Mouse (Mus musculus) gastrocnemius, postnatal 14 days (tissue): ENCODE results near the gene Rapgef4. TPM values are rescaled to one million over a fixed set of nuclear protein-coding genes. Genes with fewer than 3 reads are reported as not detected.

Source experiments
- DNase-seq: peaks from one replicate; pipeline ENCODE4 v3.0.0; 2021; ENCODE audit warnings: mixed read lengths
- intact Hi-C: fragments of 180-260 bp; cut with DNase I; formaldehyde crosslinking; loops from one replicate; pipeline ENCODE4 v1.15.1; 2025; ENCODE audit warnings: low total_unique reads
- total RNA-seq, 2 experiments: library from RNA; stranded (reverse); gene quantifications; 2 replicates each; pipeline ENCODE4 v1.2.3; 2021

Gene Rapgef4
- total RNA-seq, 2 experiments from 2014 or later, result 2.3 to 3.2 TPM

DNA sequence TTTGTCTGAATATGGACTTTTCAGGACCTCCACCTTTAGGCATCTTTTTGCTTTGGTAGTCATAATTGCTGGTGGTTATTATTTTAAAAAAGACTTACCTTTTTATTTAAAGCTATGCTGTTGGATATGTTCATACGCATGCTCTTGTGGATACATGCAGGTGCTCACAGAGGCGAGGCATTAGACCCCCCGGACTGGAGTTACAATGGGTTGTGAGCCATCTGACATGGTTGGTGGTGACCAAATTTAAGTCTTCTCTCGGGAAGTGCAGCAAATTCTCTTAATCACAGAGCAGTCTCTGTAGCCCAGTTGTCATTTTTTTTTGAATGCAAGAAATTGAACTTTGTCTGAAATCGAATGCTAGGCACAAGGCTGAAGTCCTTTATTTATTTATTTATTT lies 40.4 kb downstream of the Rapgef4 start:
- DNase-seq, result no peak
- intact Hi-C loops, result no loop called here

DNA sequence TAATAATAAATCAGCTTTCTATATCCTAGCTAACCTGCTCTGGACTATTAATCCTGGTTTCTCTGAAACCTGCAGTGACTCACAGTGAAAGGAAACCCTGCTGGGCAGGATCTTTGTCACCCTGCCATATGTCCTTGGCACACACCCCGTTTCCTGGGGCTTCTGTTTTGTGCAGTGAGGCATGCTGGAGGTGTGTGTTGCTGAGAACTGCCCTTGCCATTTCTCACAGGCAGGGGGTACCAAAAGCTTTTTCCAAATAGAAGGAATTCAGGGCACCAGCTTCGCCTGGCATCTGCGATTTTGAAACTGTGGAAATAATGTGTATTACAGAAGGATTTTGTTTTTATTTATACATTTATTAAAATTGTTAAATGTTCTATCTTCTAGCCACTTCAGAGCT lies 40.8 kb downstream of the Rapgef4 start:
- DNase-seq, result peak; percentile 50
- intact Hi-C loops, result no loop called here

DNA sequence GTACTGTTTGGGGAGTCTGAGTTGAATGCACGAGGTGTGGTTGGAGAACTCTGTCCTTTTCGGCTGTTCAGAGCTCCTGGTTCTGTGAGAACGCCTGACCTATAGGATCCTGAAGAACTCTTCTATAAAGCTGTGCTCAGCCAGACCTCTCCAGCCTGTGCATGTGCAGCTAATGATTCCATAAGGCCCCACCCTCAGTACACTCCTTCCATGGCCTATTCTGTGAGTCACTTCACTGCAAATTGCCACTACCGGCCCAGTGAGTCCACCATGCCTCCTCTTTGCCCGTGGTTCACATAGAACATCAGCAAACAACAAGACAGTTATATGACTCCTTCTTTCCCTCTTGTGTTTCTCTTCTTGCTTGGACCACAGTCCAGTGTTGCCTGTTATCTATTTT lies 42.8 kb downstream of the Rapgef4 start:
- no peak for DNase-seq
- intact Hi-C loops, result no loop called here

DNA sequence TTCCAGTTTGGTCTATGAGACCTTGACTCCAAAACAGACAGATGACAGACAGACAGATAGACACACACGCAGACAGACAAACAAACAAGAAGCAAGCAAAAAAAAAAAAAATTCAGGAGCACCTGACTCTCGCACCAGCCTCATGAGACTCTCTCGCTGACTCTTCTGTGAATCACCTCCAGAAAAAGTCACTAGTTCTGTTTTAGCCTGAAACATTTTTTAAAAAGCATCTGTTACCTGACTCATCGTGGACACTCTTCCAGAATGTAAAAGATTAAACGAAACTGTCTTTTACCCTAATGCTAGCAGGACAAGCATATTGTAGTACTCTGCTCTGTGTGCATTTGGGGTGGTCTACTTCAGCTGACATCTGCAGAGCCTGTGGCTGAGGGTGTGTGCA lies 44.6 kb downstream of the Rapgef4 start:
- intact Hi-C loops, result no loop called here
- no peak for DNase-seq

DNA sequence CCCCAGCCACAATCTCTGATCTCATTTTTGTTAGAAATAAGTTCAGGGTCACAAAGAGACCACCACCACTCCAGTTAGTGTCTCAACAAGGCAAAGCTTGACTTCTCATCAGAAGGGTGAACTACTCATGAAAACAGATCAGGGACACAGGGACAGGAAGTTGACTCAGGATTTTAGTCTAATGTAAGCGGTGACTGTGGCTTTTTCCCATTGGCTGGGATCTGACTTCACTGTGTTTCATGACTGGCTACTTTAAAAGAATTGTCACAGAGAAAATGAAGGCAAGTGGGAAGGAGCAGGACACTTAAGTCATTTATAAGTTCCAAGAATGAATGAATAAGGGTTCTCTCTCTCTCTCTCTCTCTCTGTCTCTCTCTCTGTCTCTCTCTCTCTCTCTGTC lies 45.5 kb downstream of the Rapgef4 start:
- intact Hi-C loops, result no loop called here
- DNase-seq, result no peak

DNA sequence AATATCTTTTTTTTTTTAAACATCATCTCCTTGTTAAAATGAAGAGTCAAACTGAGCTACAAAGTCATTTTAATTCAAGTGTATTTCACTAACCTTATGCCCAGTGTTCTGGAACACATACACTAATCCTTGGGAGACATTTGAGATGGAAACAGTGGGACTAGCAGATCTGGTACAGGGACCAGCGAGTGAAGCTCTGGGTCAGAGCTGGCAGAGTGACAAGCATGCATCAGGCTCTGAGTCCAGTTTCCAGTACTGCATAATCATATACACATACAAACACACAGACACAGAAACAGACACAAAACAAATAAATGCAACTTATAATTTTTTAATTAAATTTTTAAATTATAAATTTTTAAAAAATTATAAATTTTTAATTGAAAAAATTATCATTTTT lies 48.0 kb downstream of the Rapgef4 start:
- intact Hi-C loops, result no loop called here
- DNase-seq, result no peak

DNA sequence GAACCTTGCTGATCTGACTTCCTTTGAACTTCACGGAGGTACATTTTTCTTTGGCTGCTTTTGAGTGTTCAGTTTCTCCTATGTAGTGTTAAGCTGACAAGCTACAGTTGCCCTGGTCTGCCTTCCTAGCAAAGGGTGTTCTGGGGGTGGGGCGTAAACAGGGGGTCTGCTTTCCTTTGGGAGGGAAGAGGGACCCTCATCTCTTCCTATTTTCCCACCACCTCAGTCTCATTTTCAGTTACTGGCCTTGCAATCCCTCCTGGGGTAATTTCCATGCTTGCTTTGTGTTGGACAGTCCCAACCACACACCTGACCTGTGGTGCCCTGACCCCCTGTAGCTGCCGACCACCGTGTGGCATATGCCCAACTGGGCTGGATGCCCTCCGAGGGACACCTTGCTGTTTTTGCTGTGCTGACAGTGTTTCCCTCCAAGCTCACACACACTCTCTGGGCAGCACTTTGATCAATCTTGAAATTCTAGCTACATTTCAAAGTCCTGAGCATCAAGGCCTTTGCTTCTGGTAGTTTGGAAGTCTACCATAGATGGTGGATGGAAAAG lies 48.6 kb downstream of the Rapgef4 start:
- intact Hi-C loops, result loop anchor here (10.0 kb wide), 2 partner anchors 65 to 195 kb away; no protein-coding TSS in a partner anchor
- DNase-seq, result no peak

DNA sequence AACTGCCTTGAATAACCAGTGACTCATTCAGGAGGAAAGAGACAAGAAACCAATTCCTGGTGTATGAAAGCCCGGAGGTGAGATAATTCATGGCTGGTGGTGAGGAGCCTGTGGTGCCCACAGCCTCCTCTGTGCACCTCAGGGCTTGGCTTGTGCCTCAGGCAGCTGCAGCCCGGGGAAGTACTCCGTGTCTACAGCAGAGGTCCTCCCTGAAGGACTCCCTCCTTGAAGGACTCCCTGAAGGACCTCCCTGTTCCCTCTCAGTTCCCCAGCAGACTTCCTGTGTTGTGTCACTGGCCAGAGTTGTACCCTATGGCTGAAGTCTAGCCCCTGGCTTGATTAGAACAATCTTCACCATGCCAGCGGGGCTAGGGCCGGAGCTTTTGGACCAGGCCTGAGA lies 50.7 kb downstream of the Rapgef4 start:
- intact Hi-C loops, result loop anchor here (10.0 kb wide), 2 partner anchors 67 to 193 kb away; no protein-coding TSS in a partner anchor
- no peak for DNase-seq

DNA sequence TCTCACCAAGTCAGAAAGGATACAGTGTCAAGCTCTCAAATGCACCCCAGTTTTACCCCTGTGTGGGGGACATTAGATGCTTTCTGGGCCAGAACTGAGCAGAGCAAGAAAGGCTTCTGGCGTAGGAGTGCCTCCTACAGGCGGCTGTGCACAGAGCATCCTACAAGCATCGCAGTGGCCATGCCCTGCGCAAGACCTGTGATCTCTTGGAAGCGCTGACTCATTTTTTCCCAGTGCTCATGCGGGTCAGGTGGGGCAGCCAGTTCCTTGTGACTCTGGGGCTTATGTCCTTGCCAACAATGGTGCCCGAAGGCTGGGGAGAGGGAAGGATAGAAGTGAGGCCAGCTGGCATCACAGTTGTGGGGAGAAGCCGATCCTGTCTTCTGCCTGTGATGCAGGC lies 54.6 kb downstream of the Rapgef4 start:
- intact Hi-C loops, result loop anchor here (10.0 kb wide), 2 partner anchors 71 to 189 kb away; no protein-coding TSS in a partner anchor
- peak; percentile 45 for DNase-seq

DNA sequence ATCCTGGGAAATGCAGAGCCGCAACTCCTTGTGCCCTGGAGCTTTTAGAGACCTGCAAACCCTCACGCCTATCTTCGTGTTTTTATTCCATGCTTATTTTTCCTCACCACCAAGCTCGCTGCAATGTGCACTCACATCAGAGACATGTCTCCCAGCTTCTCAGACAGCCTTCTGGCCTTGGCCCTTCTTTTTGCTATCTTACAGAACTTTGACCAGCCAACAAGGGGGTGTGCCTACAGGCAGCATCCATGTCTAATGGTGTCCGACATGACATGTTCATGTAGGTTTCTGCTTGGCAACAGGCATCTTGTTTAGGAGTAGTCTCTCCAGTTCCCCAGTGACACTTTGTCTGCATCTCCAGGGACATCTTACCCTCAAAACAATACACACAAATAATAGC lies 56.3 kb downstream of the Rapgef4 start:
- intact Hi-C loops, result loop anchor here (10.0 kb wide), 2 partner anchors 73 to 187 kb away; no protein-coding TSS in a partner anchor

DNA sequence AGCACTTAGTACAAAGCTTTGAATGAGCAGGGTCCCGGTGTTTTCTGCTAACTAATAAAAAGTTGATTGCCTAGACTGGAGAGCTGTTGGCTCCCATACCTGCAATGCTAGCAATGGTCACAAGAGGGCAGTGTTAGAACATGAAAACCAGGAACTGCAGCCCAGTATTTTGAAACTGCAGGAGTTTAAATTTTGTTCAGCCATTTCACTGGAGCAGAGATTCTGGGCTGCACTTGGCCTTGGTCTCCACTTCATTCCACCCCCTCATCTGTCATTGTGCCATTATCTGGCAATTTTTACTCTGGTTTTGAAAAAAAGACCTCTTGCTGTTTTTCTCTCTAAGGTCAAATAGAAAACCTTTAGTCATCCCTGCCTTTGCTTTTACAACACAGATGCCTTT lies 57.2 kb downstream of the Rapgef4 start:
- DNase-seq, result peak; percentile 77
- intact Hi-C loops, result loop anchor here (2.0 to 10.0 kb wide), 3 partner anchors 73 to 187 kb away; no protein-coding TSS in a partner anchor

More for the DNA sequence above, 56.3 kb downstream of the Rapgef4 start:
- no peak for DNase-seq

DNA sequence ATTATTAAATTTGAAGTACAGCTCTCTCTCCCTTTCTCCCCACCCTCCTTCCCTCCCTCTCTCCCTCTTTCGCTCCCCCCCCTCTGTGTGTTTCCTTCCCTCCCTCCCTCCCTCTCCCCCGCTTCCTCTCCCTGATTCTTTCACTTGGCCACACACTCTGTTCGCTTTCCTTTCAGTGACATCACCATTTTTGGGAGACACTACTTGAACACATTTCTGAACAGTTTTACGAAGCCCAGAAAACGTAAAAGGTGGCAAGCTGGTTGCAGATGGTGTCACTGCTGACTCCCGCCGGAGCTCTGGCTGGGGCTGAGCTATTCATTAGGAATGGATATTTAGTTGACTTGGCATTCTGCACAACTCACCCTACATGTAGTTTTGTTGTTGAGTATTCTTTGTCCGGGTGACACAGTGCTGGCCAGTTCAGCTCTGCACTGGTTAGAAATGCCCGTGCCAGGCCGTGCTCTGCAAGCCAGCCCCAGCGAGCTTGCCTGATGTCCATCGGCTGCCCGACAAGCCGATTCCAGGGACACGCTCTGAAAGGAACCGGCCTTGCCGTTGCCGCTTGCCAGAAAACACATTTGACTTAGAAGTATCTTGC lies 57.7 kb downstream of the Rapgef4 start:
- intact Hi-C loops, result loop anchor here (2.0 to 10.0 kb wide), 3 partner anchors 74 to 186 kb away; no protein-coding TSS in a partner anchor
- peak; percentile 59 for DNase-seq

DNA sequence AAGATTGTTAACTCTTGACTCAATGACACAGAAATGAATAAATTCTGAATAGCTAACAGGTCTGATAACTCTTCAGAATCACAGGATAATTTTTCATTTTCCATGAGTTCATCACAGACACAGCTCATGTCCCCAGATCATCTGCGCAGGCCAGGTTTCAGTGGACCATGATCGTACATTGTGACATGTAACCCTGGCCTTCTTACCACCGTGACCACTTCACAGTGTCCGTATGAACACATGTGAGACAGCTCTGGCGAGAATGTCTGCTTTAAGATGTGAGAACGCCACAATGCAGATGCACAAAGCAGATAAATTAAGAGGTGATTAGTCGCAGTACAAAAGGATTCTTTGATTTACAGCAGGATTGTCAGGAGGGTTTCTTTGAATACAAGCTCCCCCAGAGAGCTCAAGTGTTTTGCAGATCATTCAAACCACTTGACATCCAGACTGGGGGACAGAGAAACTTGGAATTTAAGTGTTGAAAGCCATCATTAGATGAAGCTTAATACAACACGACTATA lies 58.5 kb downstream of the Rapgef4 start:
- DNase-seq, result no peak
- intact Hi-C loops, result loop anchor here (2.0 to 10.0 kb wide), 3 partner anchors 75 to 185 kb away; no protein-coding TSS in a partner anchor

DNA sequence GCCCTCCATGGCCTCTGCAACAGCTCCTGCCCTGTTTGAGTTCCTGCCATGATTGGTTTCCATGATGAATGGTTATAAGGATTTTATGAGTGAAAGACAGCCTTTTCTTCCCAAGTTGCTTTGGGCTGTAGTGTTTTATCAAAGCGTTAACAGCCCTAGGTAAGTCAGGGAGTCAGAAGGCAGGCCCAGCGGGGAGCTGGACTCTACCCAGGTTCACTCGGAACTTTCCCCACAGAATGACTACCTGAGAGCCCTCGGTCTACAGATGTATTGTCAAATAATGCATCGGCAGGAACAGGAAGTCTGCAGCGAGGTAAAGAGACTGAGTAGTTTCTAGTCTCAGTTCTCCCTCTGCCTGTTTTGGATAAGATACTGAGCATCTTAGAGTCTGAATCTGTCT lies 60.0 kb downstream of the Rapgef4 start:
- intact Hi-C loops, result no loop called here

DNA sequence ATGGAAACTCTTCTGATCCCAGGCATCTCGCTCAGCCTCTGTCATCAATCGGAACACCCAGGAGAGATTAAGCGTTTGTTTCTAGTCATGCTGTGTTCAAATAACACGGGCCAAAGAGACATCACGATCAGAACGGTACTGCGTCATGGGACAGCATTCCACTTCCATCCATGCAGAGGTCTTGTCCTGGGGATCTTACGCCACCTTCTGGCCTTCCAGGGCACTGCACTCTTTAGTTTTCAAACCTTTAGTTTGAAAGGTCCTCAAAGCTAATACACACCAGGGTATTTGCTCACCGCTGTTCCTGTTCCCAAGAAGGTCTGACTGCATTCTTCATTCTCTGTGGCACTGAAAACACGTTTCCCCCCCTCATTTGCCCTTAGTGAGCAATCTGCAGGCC lies 61.1 kb downstream of the Rapgef4 start:
- no peak for DNase-seq
- intact Hi-C loops, result no loop called here

More for the DNA sequence above, 60.0 kb downstream of the Rapgef4 start:
- no peak for DNase-seq

DNA sequence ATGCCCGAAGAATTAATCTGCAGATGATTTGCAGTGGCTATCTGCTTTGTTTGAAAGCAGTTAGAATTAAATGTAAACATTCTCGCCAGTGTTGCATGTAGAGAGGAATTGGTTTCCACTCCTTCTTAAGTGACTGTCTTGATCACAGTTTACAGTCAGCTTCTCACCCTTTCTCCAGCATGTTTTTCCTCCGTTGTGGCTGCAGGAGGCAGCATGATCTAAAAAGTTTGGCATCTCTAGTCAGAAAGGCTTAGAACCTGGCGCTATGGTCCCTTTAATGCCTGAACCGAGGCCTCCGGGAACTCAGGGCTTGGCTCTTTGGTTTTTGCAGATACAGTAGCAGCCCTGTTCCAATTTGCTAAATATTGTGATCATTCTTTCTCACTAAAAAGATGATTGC lies 63.2 kb downstream of the Rapgef4 start:
- no peak for DNase-seq
- intact Hi-C loops, result no loop called here

DNA sequence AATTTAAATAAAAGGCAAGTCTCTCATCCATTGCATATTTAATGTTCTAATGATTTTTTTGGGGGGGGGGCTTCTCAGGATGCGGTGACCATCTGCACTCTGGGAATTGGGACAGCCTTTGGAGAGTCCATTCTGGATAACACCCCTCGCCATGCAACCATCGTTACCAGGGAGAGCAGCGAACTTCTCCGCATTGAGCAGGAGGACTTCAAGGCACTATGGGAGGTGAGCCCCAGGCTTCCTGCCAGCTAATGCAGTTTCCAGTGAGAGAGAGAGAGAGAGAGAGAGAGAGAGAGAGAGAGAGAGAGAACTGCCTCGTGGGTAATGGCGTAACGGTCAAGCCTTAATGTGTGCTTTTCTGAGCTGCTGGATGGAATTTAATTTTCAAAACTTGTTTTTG lies 64.0 kb downstream of the Rapgef4 start:
- intact Hi-C loops, result no loop called here
- no peak for DNase-seq

DNA sequence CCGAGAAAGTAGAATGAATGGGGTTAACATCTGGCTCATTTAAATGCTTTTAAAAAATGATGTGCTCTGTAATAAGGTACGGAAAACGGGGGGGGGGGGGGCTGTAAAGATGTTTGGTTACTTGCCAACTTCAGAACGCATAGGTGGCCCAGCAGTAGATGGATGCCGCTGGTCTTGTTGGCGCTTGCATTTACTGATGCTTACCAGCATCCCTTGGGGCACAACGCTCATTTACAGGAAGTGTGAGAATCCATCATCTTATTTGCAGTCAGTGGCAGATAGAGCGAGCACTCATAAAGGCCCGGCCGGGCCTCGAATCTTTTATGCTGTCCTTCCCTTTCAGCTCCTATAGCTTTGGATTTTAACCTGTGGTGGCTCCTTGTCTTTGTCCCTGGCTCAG lies 64.6 kb downstream of the Rapgef4 start:
- no peak for DNase-seq
- intact Hi-C loops, result no loop called here

DNA sequence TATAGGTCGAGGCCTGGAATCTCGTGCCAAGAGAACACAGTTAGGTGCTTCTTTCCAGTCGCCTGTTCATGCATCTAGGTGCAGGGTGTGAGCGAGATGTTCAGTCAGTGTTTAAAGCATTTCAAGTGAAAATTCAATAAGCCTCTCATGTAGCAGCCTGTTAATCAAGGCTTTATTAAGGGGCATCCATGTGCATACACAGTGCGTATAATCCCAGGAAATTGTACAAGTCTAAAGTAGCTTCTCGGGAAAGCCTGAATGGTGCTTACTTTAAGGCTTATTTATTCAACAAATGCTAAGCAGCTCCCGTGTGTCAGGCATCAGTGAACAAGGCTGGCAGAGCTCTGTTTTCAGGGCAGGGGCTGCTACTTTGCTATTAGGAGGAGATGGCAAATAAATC lies 69.4 kb downstream of the Rapgef4 start:
- DNase-seq, result no peak
- intact Hi-C loops, result no loop called here

DNA sequence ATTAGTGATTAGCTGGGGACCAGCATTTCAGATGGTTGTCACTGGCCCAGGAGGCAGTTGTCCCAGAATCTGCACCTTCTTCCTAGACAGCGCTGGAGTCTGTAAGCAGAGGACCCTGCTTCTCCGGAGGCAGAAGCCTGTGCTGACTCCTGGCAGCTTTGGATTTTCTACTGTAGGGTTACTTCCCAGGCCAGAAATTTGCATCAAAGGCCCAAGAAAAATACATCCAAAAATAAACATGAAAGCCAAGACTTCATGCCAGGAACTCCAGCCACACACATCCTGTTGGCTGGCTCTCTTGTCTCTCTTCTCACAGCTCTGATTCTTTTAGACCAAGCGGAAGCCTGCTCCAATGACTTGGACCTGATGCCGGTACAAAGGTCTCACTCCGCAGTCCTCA lies 73.2 kb downstream of the Rapgef4 start:
- intact Hi-C loops, result no loop called here
- DNase-seq, result no peak

DNA sequence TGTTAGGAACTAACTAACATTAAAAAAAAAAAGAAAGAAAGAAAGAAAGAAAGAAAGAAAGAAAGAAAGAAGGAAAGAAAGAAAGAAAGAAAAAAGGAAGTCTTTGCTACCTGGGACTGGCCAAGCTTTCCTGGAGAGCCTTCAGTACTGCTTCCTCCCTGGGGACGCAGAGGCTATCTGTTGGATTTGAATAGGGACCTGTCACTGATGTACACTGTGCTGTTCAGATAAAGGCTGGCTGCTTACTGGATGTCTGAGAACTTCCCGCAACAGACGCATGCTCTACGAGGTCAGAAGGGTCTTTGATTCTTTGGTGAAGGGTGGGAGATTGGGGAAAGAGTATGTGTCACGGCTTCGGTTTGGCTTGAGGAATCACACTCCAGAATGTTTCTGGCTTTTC lies 73.7 kb downstream of the Rapgef4 start:
- DNase-seq, result no peak
- intact Hi-C loops, result no loop called here
